Mouse (Mus musculus): ENCODE data around the gene Pde4b. TPM values are rescaled to one million over a fixed set of nuclear protein-coding genes. Genes with fewer than 3 reads are reported as not detected.

Gene Pde4b
- polyA plus RNA-seq, 1 experiment from 2014 or later = 2.5 TPM

GRCm38 (mm10) chr4:102408132-102408531 is 320.8 kb downstream of the Pde4b start:
- ChIA-PET POLR2A (no interaction called here), CTCF (no interaction called here)
- no peak for DNase-seq (ENCODE audit: low read depth, low spot score)
- no peaks in the 10 kb centered on the region for H3K27me3 ChIP-seq
- TF ChIP-seq CTCF (IDR thresholded peaks at IDR 0.05) = no peak
- no peak for ATAC-seq
- in situ Hi-C loops (cut with MboI; ENCODE audit: low pct_unique_long_range_greater_than_20kb) = no loop called here

DNA sequence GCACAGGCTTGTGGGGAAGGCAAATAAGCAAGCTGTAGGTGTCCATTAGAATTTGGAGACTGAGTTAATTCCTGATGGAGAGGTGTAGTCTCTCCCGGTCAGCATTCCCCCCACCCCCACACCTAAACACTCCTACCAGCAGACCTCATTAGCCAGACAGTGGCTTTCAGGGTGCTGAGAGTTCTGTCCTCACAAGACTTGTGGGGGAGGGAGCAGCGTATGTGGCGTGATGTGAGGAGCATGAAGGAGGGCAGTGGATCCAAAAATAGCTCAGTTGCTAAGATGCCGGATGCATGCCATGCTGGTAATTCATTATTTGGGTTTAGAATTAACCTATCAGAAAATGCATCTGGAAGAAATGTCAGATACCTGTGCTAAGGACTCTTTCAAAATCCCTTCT is 321.6 kb downstream of the Pde4b start:
- ChIA-PET POLR2A (no interaction called here), CTCF (no interaction called here)
- no peak for DNase-seq (ENCODE audit: low read depth, low spot score)
- TF ChIP-seq CTCF (IDR thresholded peaks at IDR 0.05) = no peak
- H3K27me3 ChIP-seq = no peaks in the 10 kb centered on the region
- in situ Hi-C loops (cut with MboI; ENCODE audit: low pct_unique_long_range_greater_than_20kb) = no loop called here
- no peak for ATAC-seq

DNA sequence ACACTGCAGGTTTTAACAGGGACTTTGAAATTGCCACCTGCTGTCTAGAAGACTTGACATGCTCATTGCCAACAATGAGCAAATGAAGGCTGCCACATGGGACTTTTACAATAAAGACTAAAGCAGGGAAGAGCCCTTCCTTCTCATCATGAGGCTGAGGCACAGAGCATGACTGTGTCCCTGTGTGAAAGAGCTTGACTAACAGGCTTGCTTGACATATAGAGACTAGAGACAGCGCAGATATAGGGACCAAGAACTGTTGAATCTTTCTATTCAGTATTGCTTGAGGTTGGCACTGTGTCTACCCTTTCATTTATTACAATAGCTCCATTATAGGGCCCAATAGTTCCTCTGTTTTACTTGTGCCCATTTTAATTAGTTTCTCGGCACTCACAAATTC is 325.8 kb downstream of the Pde4b start:
- no peak for TF ChIP-seq CTCF (IDR thresholded peaks at IDR 0.05)
- DNase-seq (ENCODE audit: low read depth, low spot score) (no peak), ATAC-seq (no peak)
- H3K27me3 ChIP-seq = no peaks in the 10 kb centered on the region
- ChIA-PET CTCF (no interaction called here), POLR2A (no interaction called here)
- in situ Hi-C loops (cut with MboI; ENCODE audit: low pct_unique_long_range_greater_than_20kb) = no loop called here

DNA sequence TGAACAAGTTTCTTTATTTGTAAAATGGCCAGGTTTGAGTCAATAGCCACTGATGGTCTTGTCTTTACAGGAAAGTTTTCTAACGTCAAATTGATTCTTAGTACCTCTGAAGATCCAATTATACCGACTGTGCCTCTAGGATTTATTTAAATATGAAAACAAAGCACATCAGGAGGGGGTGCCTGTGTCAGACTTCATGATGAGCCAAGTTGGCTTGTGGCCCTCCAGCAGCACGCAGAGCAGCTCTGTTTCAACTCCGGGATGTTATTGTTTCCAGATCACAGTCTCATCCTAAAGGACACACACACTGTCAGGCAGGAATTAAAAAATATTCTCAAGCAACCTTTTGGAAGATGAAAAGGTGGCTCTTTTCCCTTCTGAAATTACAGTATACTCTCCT is 326.5 kb downstream of the Pde4b start:
- ChIA-PET CTCF (no interaction called here), POLR2A (no interaction called here)
- in situ Hi-C loops (cut with MboI; ENCODE audit: low pct_unique_long_range_greater_than_20kb) = no loop called here
- DNase-seq (ENCODE audit: low read depth, low spot score) (no peak), ATAC-seq (no peak)
- no peak for TF ChIP-seq CTCF (IDR thresholded peaks at IDR 0.05)
- no peaks in the 10 kb centered on the region for H3K27me3 ChIP-seq

GRCm38 (mm10) chr4:102414610-102415009 is 327.3 kb downstream of the Pde4b start:
- in situ Hi-C loops (cut with MboI; ENCODE audit: low pct_unique_long_range_greater_than_20kb) = no loop called here
- POLR2A ChIA-PET = no interaction called here
- H3K27me3 ChIP-seq = no peaks in the 10 kb centered on the region
- TF ChIP-seq CTCF (IDR thresholded peaks at IDR 0.05) = no peak
- ATAC-seq (no peak), DNase-seq (ENCODE audit: low read depth, low spot score) (no peak)
- CTCF ChIA-PET = interaction anchor here (1.4 kb wide), 1 partner anchor 13 kb away, joined by 3 read pairs; no protein-coding TSS in a partner anchor

- ChIA-PET POLR2A (no interaction called here), CTCF (no interaction called here)
- TF ChIP-seq CTCF (IDR thresholded peaks at IDR 0.05) = no peak
- in situ Hi-C loops (cut with MboI; ENCODE audit: low pct_unique_long_range_greater_than_20kb) = no loop called here
- H3K27me3 ChIP-seq = no peaks in the 10 kb centered on the region
- ATAC-seq (no peak), DNase-seq (ENCODE audit: low read depth, low spot score) (no peak)
Observed at GRCm38 (mm10) chr4:102420794-102421397, 333.6 kb downstream of the Pde4b start.

DNA sequence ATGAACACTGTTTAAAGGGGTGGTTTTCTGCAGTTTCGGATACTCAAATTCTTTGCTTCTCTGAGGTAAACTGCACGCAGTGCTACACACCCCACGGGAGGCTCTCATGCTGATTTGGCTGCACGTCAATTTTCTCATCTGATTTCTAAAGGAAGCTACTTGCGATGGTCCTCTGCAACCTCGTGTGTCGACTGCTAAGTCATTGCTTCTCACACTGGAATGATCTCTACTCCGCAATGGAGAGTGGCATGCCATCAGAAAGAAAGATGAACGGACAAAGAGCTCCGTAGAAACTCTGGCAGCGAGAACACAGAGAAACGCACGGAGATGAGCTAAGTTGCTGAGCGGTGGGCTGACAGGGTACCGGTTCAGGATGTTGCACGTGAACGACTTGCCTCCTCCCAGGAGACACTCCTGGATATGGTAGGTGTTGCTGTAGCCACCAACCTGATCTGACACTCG is 334.1 kb downstream of the Pde4b start:
- TF ChIP-seq CTCF (IDR thresholded peaks at IDR 0.05) = no peak
- H3K27me3 ChIP-seq = no peaks in the 10 kb centered on the region
- ChIA-PET POLR2A (no interaction called here), CTCF (no interaction called here)
- ATAC-seq = no peak
- DNase-seq (ENCODE audit: low read depth, low spot score) = no peak
- in situ Hi-C loops (cut with MboI; ENCODE audit: low pct_unique_long_range_greater_than_20kb) = no loop called here

DNA sequence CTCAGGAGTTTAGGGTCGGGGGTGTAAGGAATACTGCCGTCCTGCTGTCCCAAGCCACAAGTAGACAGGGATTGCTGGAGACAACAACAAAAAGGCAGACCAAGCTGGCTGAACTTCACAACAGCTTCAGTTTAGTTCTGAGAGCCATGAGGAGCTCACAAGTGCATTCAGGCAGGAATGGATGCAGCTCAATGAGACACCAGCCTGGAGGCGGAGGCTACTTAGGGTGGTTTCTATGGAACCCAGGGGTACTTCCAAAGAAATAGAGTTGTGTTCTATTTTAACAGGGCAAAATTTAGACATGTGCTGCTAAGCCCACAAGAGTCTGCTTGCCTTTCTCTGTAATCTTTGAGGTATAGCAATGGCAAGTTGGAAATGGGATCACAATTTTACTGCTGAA is 336.8 kb downstream of the Pde4b start:
- no peak for ATAC-seq
- CTCF ChIA-PET = interaction anchor here (1.2 kb wide), 1 partner anchor 13 kb away, joined by 3 read pairs; no protein-coding TSS in a partner anchor
- H3K27me3 ChIP-seq = no peaks in the 10 kb centered on the region
- POLR2A ChIA-PET = no interaction called here
- no peak for DNase-seq (ENCODE audit: low read depth, low spot score)
- in situ Hi-C loops (cut with MboI; ENCODE audit: low pct_unique_long_range_greater_than_20kb) = no loop called here
- TF ChIP-seq CTCF (IDR thresholded peaks at IDR 0.05) = no peak

GRCm38 (mm10) chr4:102425422-102425821 is 338.1 kb downstream of the Pde4b start:
- TF ChIP-seq CTCF (IDR thresholded peaks at IDR 0.05) = no peak
- CTCF ChIA-PET = interaction anchor here (0.8 to 1.2 kb wide), 2 partner anchors 19 to 215 kb away, joined by 3 to 4 read pairs; no protein-coding TSS in a partner anchor
- in situ Hi-C loops (cut with MboI; ENCODE audit: low pct_unique_long_range_greater_than_20kb) = no loop called here
- POLR2A ChIA-PET = no interaction called here
- H3K27me3 ChIP-seq = no peaks in the 10 kb centered on the region
- DNase-seq (ENCODE audit: low read depth, low spot score) = no peak
- no peak for ATAC-seq

DNA sequence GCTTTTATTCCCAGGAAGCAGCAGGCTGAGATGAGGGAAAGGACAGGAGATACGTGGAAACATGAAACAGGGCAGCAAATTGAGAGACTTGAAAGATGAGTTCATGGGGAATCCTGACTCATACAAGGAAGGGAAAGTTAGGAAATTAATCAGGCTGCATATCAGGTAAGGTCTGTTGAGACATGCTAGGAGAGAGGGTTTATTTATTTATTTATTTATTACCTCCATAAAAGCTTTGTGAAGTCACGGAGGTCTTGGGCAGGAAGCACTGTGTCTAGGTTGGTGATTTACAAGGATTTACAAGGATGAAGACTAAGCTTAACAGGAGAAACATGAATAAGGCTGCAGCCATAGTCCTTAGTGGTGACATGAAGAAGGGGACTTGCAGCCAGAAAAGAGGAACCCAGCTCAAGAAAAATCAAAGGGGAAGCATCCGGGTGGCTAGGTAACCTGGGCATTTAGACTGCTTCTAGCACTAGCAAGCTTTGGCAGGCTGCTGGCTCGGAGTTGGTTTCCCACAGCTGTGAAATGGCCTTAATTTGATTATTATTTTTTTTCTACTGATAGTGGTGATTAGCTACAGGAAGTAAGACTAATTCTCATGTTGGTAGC is 342.5 kb downstream of the Pde4b start:
- no peaks in the 10 kb centered on the region for H3K27me3 ChIP-seq
- ATAC-seq (no peak), DNase-seq (ENCODE audit: low read depth, low spot score) (no peak)
- ChIA-PET POLR2A (no interaction called here), CTCF (no interaction called here)
- in situ Hi-C loops (cut with MboI; ENCODE audit: low pct_unique_long_range_greater_than_20kb) = no loop called here
- TF ChIP-seq CTCF (IDR thresholded peaks at IDR 0.05) = no peak

GRCm38 (mm10) chr4:102432040-102432782 is 344.9 kb downstream of the Pde4b start:
- H3K27me3 ChIP-seq = no peaks in the 10 kb centered on the region
- TF ChIP-seq CTCF (IDR thresholded peaks at IDR 0.05) = no peak
- no peak for ATAC-seq
- in situ Hi-C loops (cut with MboI; ENCODE audit: low pct_unique_long_range_greater_than_20kb) = no loop called here
- ChIA-PET POLR2A (no interaction called here), CTCF (no interaction called here)
- DNase-seq (ENCODE audit: low read depth, low spot score) = no peak
